Comparison of ENCODE assay signal across 9 mouse cellular contexts in genomic region chr6:82871632-82872331, GRCm38 (mm10).
DNase-seq lines count a peak whose midpoint lies in the region; ATAC-seq and TF ChIP-seq lines count a peak whose summit lies in the region.
"Had no signal": no experiment of that assay in that cellular context is flagged by ENCODE, and none has a peak within 500 bp of the region (broad histone marks: within the 10 kb centered on the region; RNA-seq: fewer than 3 reads in every experiment).

No protein-coding gene starts in this region.

- no peak for TF ChIP-seq POLR2A in cerebellum, adult 2 months (IDR thresholded peaks at IDR 0.05; ENCODE audit: borderline replicate concordance, insufficient read depth, low read length)

- intact Hi-C loops in gastrocnemius, adult 2 months (cut with DNase I) = no loop called here
- intact Hi-C loops in gastrocnemius, postnatal 14 days (cut with DNase I; ENCODE audit: low total_unique reads) = no loop called here

- H3K27ac ChIP-seq in gastrocnemius, adult 2 months = peak overlapping the region; percentile 84
- H3K27ac ChIP-seq in cerebellum, adult 2 months (ENCODE audit: insufficient read depth, low read length) = no peak overlapping the region

- no peaks in the 10 kb centered on the region for H3K4me1 ChIP-seq in cerebellum, adult 2 months (ENCODE audit: control insufficient read depth, insufficient read depth, low read length)

- DNase-seq in gastrocnemius, adult 2 months = peak; percentile 52
- no peak for DNase-seq in gastrocnemius, postnatal 14 days
- peak; percentile 59 for DNase-seq in urinary bladder, postnatal 14 days (ENCODE audit: low spot score)
- no peak for DNase-seq in urinary bladder, postnatal 4 days (ENCODE audit: low spot score in 2 of 2)
- DNase-seq in layer of hippocampus, adult 9-11 months = no peak
- DNase-seq in cerebellum, adult 2 months = no peak
- no peak for DNase-seq in ovary, postnatal 10 days (ENCODE audit: low spot score)

- TF ChIP-seq CTCF in gastrocnemius, adult 2 months (IDR thresholded peaks at IDR 0.05) = no peak
- TF ChIP-seq CTCF in cerebellum, adult 2 months (IDR thresholded peaks at IDR 0.05; ENCODE audit: borderline replicate concordance, insufficient read depth, low read depth, low read length) = no peak

- H3K4me3 ChIP-seq in gastrocnemius, adult 2 months = no peak overlapping the region
- H3K4me3 ChIP-seq in cerebellum, adult 2 months (replicated peaks; ENCODE audit: insufficient read depth, low read depth, low read length) = no peak overlapping the region

- no peaks in the 10 kb centered on the region for H3K27me3 ChIP-seq in cerebellum, adult 2 months (ENCODE audit: control insufficient read depth, insufficient read depth, low read length)
- H3K27me3 ChIP-seq: Patski had no signal

- 19% methylated on average over 5 of the region's 5 CpGs for whole genome bisulfite sequencing in cerebellum, adult 2 months

- peak; percentile 67 for ATAC-seq in inflammation-experienced regulatory T-cells, adult 6 months
- ATAC-seq: Patski had no signal

Comparison
In these comparisons a context has a peak if more than half of its experiments do, and no peak if none do; other contexts are left out.
1. DNase-seq: peak in gastrocnemius, adult 2 months (single experiment) and urinary bladder, postnatal 14 days (single experiment); none in gastrocnemius, postnatal 14 days (single experiment), urinary bladder, postnatal 4 days (0 of 2), layer of hippocampus, adult 9-11 months (single experiment), cerebellum, adult 2 months (0 of 2) and ovary, postnatal 10 days (single experiment).